Mouse (Mus musculus) forebrain, postnatal 0 days (tissue): ENCODE measurements at regions not wholly inside any gene's neighbourhood (a gene's known extent, or its start where the extent isn't known, plus 50 kb on each side); places are given as distances from the start of the nearest gene placed in this dataset.

ENCODE experiments used
- ATAC-seq: fragments of 200-750 bp; cut with Nextera tagmentation; 2 replicates; pipeline ENCODE4 v1.8.0; 2017; ENCODE audit warnings: mild to moderate bottlenecking, moderate library complexity
- DNase-seq: peaks from one replicate; pipeline ENCODE4 v3.0.0-alpha.2; 2015
- H3K27ac ChIP-seq: fragments of 300-500 bp; sonication (generic); 2 replicates; pipeline ENCODE4 v1.5.1; 2014; ENCODE audit warnings: low read depth, mild to moderate bottlenecking, antibody characterized with exemption, low read length, moderate library complexity, mixed read lengths
- H3K27me3 ChIP-seq: fragments of 300-500 bp; sonication (generic); 2 replicates; pipeline ENCODE4 v1.6.1; 2014; ENCODE audit warnings: mild to moderate bottlenecking, low read length, mixed read lengths; ENCODE audit not compliant: insufficient read depth
- H3K36me3 ChIP-seq: fragments of 300-500 bp; sonication (generic); 2 replicates; pipeline ENCODE4 v1.6.1; 2014; ENCODE audit warnings: mild to moderate bottlenecking, moderate library complexity; ENCODE audit not compliant: insufficient read depth
- H3K4me1 ChIP-seq: fragments of 300-500 bp; sonication (generic); 2 replicates; pipeline ENCODE4 v1.6.1; 2014; ENCODE audit warnings: antibody characterized with exemption; ENCODE audit not compliant: insufficient read depth
- H3K4me2 ChIP-seq: fragments of 300-500 bp; sonication (generic); 2 replicates; pipeline ENCODE4 v1.6.1; 2014; ENCODE audit warnings: low read depth, mild to moderate bottlenecking, moderate library complexity
- H3K4me3 ChIP-seq: fragments of 300-500 bp; sonication (generic); 2 replicates; pipeline ENCODE4 v1.5.1; 2014; ENCODE audit warnings: low read depth, low read length, mixed read lengths
- H3K9ac ChIP-seq: fragments of 300-500 bp; sonication (generic); 2 replicates; pipeline ENCODE4 v1.6.1; 2014; ENCODE audit warnings: mild to moderate bottlenecking
- H3K9me3 ChIP-seq: fragments of 300-500 bp; sonication (generic); 2 replicates; pipeline ENCODE4 v1.6.1; 2016; ENCODE audit warnings: low read length
- CTCF ChIP-seq: sonication (generic); IDR thresholded peaks from 2 replicates; pipeline ENCODE4 v1.5.1; 2016; ENCODE audit warnings: antibody characterized with exemption, control low read depth, low read depth
- WGBS: fragments of 180-500 bp; shearing (Covaris S2); extraction: QIAGEN DNeasy Blood & Tissue Kit; methylation state at CpG from one replicate; pipeline ENCODE4 v1.1.7; 2014; 5-methylcytosine and 5-hydroxymethylcytosine counted together

- Histone ChIP-seq H3K27ac (no peak overlapping the region), H3K4me1 (no peaks in the 10 kb centered on the region), H3K9me3 (no peaks in the 10 kb centered on the region), H3K9ac (no peak overlapping the region), H3K4me2 (no peak overlapping the region), H3K27me3 (no peaks in the 10 kb centered on the region), H3K4me3 (no peak overlapping the region), H3K36me3 (no peaks in the 10 kb centered on the region)
- TF ChIP-seq CTCF: no peak
- 47% methylated on average over 4 of the region's 4 CpGs for WGBS
- DNase-seq: peak; percentile 13
- ATAC-seq: 0 out of 2 replicates have a peak, but pooled peaks have one; percentile 23
These were observed 106.3 kb downstream of the Rab11fip2 start for GRCm38 (mm10) chr19:59837138-59837537.

- no peak overlapping the region for H3K4me2 ChIP-seq
- H3K36me3 ChIP-seq: no peaks in the 10 kb centered on the region
- no peak overlapping the region for H3K9ac ChIP-seq
- no peak for TF ChIP-seq CTCF
- no peaks in the 10 kb centered on the region for H3K4me1 ChIP-seq
- H3K27me3 ChIP-seq: no peaks in the 10 kb centered on the region
- no peaks in the 10 kb centered on the region for H3K9me3 ChIP-seq
- DNase-seq: peak; percentile 31
- WGBS: 41% methylated on average over 6 of the region's 6 CpGs
- no peak overlapping the region for H3K4me3 ChIP-seq
- ATAC-seq: no peak
- H3K27ac ChIP-seq: no peak overlapping the region
These were observed 105.8 kb downstream of the Rab11fip2 start for GRCm38 (mm10) chr19:59837628-59838027.

- Histone ChIP-seq H3K4me3 (no peak overlapping the region), H3K9ac (no peak overlapping the region), H3K9me3 (no peaks in the 10 kb centered on the region), H3K27me3 (no peaks in the 10 kb centered on the region), H3K27ac (no peak overlapping the region), H3K4me2 (no peak overlapping the region), H3K4me1 (no peaks in the 10 kb centered on the region), H3K36me3 (no peaks in the 10 kb centered on the region)
- DNase-seq: no peak
- 94% methylated on average over 3 of the region's 3 CpGs for WGBS
- TF ChIP-seq CTCF: no peak
- ATAC-seq: no peak
These were observed 99.2 kb downstream of the Rab11fip2 start for GRCm38 (mm10) chr19:59844270-59844669.

- no peak overlapping the region for H3K4me2 ChIP-seq
- 83% methylated on average over 1 of the region's 1 CpGs for WGBS
- no peak for ATAC-seq
These were observed 96.6 kb downstream of the Rab11fip2 start for GRCm38 (mm10) chr19:59846807-59847206.

GRCm38 (mm10) chr19:59850696-59851095, 92.8 kb downstream of the Rab11fip2 start:
- 46% methylated on average over 5 of the region's 5 CpGs for WGBS

More at GRCm38 (mm10) chr19:59846807-59847206, 96.6 kb downstream of the Rab11fip2 start:
- Histone ChIP-seq H3K27me3 (no peaks in the 10 kb centered on the region), H3K9ac (no peak overlapping the region), H3K36me3 (no peaks in the 10 kb centered on the region), H3K9me3 (no peaks in the 10 kb centered on the region), H3K4me1 (no peaks in the 10 kb centered on the region), H3K27ac (no peak overlapping the region), H3K4me3 (no peak overlapping the region)
- no peak for DNase-seq
- no peak for TF ChIP-seq CTCF

GRCm38 (mm10) chr19:59852011-59852738, 91.3 kb downstream of the Rab11fip2 start:
- Histone ChIP-seq H3K9me3 (no peaks in the 10 kb centered on the region), H3K36me3 (no peaks in the 10 kb centered on the region), H3K4me3 (no peak overlapping the region), H3K9ac (no peak overlapping the region), H3K27me3 (no peaks in the 10 kb centered on the region), H3K4me2 (no peak overlapping the region), H3K27ac (no peak overlapping the region), H3K4me1 (no peaks in the 10 kb centered on the region)
- no peak for DNase-seq
- no peak for ATAC-seq
- 53% methylated on average over 1 of the region's 1 CpGs for WGBS
- TF ChIP-seq CTCF: no peak

More at GRCm38 (mm10) chr19:59850696-59851095, 92.8 kb downstream of the Rab11fip2 start:
- H3K9ac ChIP-seq: no peak overlapping the region
- no peak overlapping the region for H3K4me2 ChIP-seq
- TF ChIP-seq CTCF: no peak
- H3K4me3 ChIP-seq: no peak overlapping the region
- no peak for DNase-seq
- H3K27me3 ChIP-seq: no peaks in the 10 kb centered on the region
- H3K4me1 ChIP-seq: no peaks in the 10 kb centered on the region
- no peak overlapping the region for H3K27ac ChIP-seq
- ATAC-seq: no peak
- no peaks in the 10 kb centered on the region for H3K36me3 ChIP-seq
- H3K9me3 ChIP-seq: no peaks in the 10 kb centered on the region
